26 mouse cellular contexts compared by ENCODE assay signal in genomic region chr5:89077711-89078110, GRCm38 (mm10).
DNase-seq lines count a peak whose midpoint lies in the region; ATAC-seq and TF ChIP-seq lines count a peak whose summit lies in the region.
"Had no signal": no experiment of that assay in that cellular context is flagged by ENCODE, and none has a peak within 500 bp of the region (broad histone marks: within the 10 kb centered on the region; RNA-seq: fewer than 3 reads in every experiment).

No protein-coding gene starts in this region.

- peak; percentile 62 for DNase-seq in liver, adult 2 months (ENCODE audit: extremely low read depth, low read depth, low spot score)
- no peak for DNase-seq in liver, embryonic 11.5 days (ENCODE audit: low spot score)
- DNase-seq in lung, postnatal 10 days, result peak; percentile 31
- DNase-seq in lung, postnatal 25 days (ENCODE audit: low spot score), result no peak
- DNase-seq in fibroblast of lung, adult 2 months (ENCODE audit: low read depth), result peak; percentile 2
- DNase-seq in left cerebral cortex, postnatal 25 days (ENCODE audit: low spot score in 2 of 2), result no peak
- DNase-seq: adrenal gland, adult 8-10 months; adrenal gland, postnatal 25 days; cerebellum, adult 11-12 months; cerebellum, adult 8-10 months; cerebellum, postnatal 10 days; cerebellum, postnatal 36 days; embryo, embryonic 11 days; forebrain, postnatal 0 days; gastrocnemius, adult 2 months; gastrocnemius, postnatal 14 days; heart, adult 18-20 months; heart, postnatal 10 days; heart, postnatal 4 days had no signal

- ATAC-seq in liver, embryonic 11.5 days (replicated peaks; ENCODE audit: low FRiP score), result no peak
- ATAC-seq: activated CD4-positive, CD25-positive, alpha-beta regulatory T cell, adult 4 months; CD4-positive, CD25-positive, alpha-beta regulatory T cell, adult 4 months; forebrain, embryonic 14.5 days; forebrain, postnatal 0 days; hindbrain, postnatal 0 days had no signal

- H3K36me3 ChIP-seq in liver, adult 2 months (ENCODE audit: control insufficient read depth, insufficient read depth, low read length), result no peaks in the 10 kb centered on the region
- H3K36me3 ChIP-seq in liver, embryonic 11.5 days (ENCODE audit: control insufficient read depth, insufficient read depth, low read length), result no peaks in the 10 kb centered on the region
- H3K36me3 ChIP-seq: heart, embryonic 12.5 days; heart, embryonic 15.5 days had no signal

- peaks cover 7% of the 10 kb centered on the region; the same call in 1 of the 2 replicates for H3K4me1 ChIP-seq in liver, adult 2 months (ENCODE audit: control insufficient read depth, insufficient read depth, low read length)
- no peaks in the 10 kb centered on the region for H3K4me1 ChIP-seq in liver, embryonic 11.5 days (replicated peaks; ENCODE audit: control insufficient read depth, insufficient read depth, low read length)
- H3K4me1 ChIP-seq: heart, embryonic 12.5 days; heart, embryonic 15.5 days had no signal

- no peaks in the 10 kb centered on the region for H3K79me2 ChIP-seq in liver, adult 2 months (ENCODE audit: control insufficient read depth, insufficient read depth, low read length)

- no peaks in the 10 kb centered on the region for H3K9me3 ChIP-seq in liver, embryonic 11.5 days (ENCODE audit: control insufficient read depth, low read length)
- H3K9me3 ChIP-seq: heart, embryonic 12.5 days; heart, embryonic 15.5 days had no signal

- intact Hi-C loops in left cerebral cortex, postnatal 25 days (cut with DNase I), result no loop called here

- WGBS in liver, adult 2 months, result 58% methylated on average over 1 of the region's 1 CpGs
- 70% methylated on average over 1 of the region's 1 CpGs for WGBS in liver, embryonic 11.5 days

- H3K4me2 ChIP-seq in liver, embryonic 11.5 days, result no peak overlapping the region
- H3K4me2 ChIP-seq: heart, embryonic 12.5 days; heart, embryonic 15.5 days; hindbrain, embryonic 14.5 days had no signal

- no peaks in the 10 kb centered on the region for H3K27me3 ChIP-seq in liver, adult 2 months (ENCODE audit: control insufficient read depth, insufficient read depth, low read length)
- no peaks in the 10 kb centered on the region for H3K27me3 ChIP-seq in liver, embryonic 11.5 days (replicated peaks; ENCODE audit: control insufficient read depth, insufficient read depth, low read length)
- H3K27me3 ChIP-seq: heart, embryonic 12.5 days; heart, embryonic 15.5 days had no signal

- TF ChIP-seq CTCF in liver, adult 2 months (IDR thresholded peaks at IDR 0.05; ENCODE audit: low read depth, low read length), result no peak

- no peak for TF ChIP-seq POLR2A in liver, adult 2 months (IDR thresholded peaks at IDR 0.05; ENCODE audit: extremely low read depth, insufficient read depth, low read length)

- H3K4me3 ChIP-seq in liver, adult 2 months (ENCODE audit: insufficient read depth, low read depth, low read length), result no peak overlapping the region
- H3K4me3 ChIP-seq in liver, embryonic 11.5 days (ENCODE audit: low read depth, low read length), result no peak overlapping the region
- H3K4me3 ChIP-seq: gastrocnemius, adult 2 months; heart, embryonic 12.5 days; heart, embryonic 15.5 days had no signal

- H3K27ac ChIP-seq in liver, adult 2 months (replicated peaks; ENCODE audit: insufficient read depth, low read depth, low read length), result no peak overlapping the region
- no peak overlapping the region for H3K27ac ChIP-seq in liver, embryonic 11.5 days (ENCODE audit: low read depth, low read length)
- H3K27ac ChIP-seq: gastrocnemius, adult 2 months; heart, embryonic 15.5 days; hindbrain, embryonic 14.5 days; hindbrain, postnatal 0 days had no signal

- H3K9ac ChIP-seq in liver, adult 2 months (ENCODE audit: low read depth, low read length), result no peak overlapping the region
- H3K9ac ChIP-seq in liver, embryonic 11.5 days (ENCODE audit: low read depth, low read length), result no peak overlapping the region
- H3K9ac ChIP-seq: forebrain, postnatal 0 days; heart, embryonic 12.5 days; heart, embryonic 15.5 days; hindbrain, embryonic 14.5 days had no signal

Comparison
In these comparisons a context has a peak if more than half of its experiments do, and no peak if none do; other contexts are left out.
1. DNase-seq: peak in liver, adult 2 months (single experiment), lung, postnatal 10 days (single experiment) and fibroblast of lung, adult 2 months (single experiment); none in liver, embryonic 11.5 days (single experiment), lung, postnatal 25 days (single experiment) and left cerebral cortex, postnatal 25 days (0 of 2).